14 mouse cellular contexts compared by ENCODE assay signal in the genomic region with DNA sequence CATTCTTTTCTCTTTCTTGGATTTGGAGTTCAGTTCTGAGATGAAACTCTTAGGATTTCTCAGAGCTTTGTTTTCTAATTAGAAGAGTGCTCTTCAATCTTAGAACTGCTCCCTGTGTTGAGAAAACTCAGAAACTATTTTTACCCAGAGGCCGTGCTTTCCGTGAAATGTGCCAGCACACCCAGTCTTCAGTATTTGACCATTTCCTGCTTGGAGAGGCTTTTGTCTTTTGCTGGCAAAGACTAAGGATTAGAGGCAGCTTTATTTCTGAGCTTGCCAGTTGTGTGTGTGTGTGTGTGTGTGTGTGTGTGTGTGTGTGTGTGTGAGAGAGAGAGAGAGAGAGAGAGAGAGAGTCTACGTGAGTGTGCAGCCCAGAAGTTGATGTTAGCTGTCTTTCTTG. TPM values are rescaled to one million over a fixed set of nuclear protein-coding genes. Genes with fewer than 3 reads are reported as not detected.
DNase-seq lines count a peak whose midpoint lies in the region; ATAC-seq and TF ChIP-seq lines count a peak whose summit lies in the region.
"Had no signal": no experiment of that assay in that cellular context is flagged by ENCODE, and none has a peak within 500 bp of the region (broad histone marks: within the 10 kb centered on the region; RNA-seq: fewer than 3 reads in every experiment).

No protein-coding gene starts in this region.

- no peak for TF ChIP-seq CTCF in heart, adult 2 months (IDR thresholded peaks at IDR 0.05)

- H3K4me3 ChIP-seq in heart, adult 2 months, result no peak overlapping the region
- H3K4me3 ChIP-seq: neural tube, embryonic 13.5 days had no signal

- TF ChIP-seq EP300 in heart, adult 2 months (IDR thresholded peaks at IDR 0.05; ENCODE audit: insufficient read depth, low read depth, low read length), result no peak

- ATAC-seq in monocyte, adult 5-6 weeks (replicated peaks; ENCODE audit: insufficient number of reproducible peaks, low FRiP score, low TSS enrichment, poor library complexity, severe bottlenecking), result no peak
- ATAC-seq: hindbrain, postnatal 0 days; liver, postnatal 0 days had no signal

- DNase-seq in heart, adult 2 months, result no peak
- no peak for DNase-seq in heart, adult 9 months (ENCODE audit: low spot score in 2 of 2)
- peak; percentile 19 for DNase-seq in kidney, postnatal 10 days
- no peak for DNase-seq in kidney, adult 18-20 months
- DNase-seq in adipocyte (ENCODE audit: low spot score), result peak; percentile 57
- peak; percentile 43 for DNase-seq in lung, postnatal 25 days (ENCODE audit: low spot score)
- DNase-seq: cerebellum, adult 9-11 months; gastrocnemius, postnatal 14 days; liver; liver, postnatal 0 days; right cerebral cortex, postnatal 25 days had no signal

- H3K27me3 ChIP-seq in heart, adult 2 months (ENCODE audit: control insufficient read depth, insufficient read depth, low read length), result no peaks in the 10 kb centered on the region
- H3K27me3 ChIP-seq: neural tube, embryonic 13.5 days had no signal

- 10% methylated on average over 3 of the region's 3 CpGs for WGBS in heart, adult 2 months

- no peaks in the 10 kb centered on the region for H3K36me3 ChIP-seq in heart, adult 2 months (ENCODE audit: control insufficient read depth, insufficient read depth, low read length)
- H3K36me3 ChIP-seq: neural tube, embryonic 13.5 days had no signal

- H3K27ac ChIP-seq in heart, adult 2 months, result peak overlapping the region; percentile 43; the same call in 1 of the 2 replicates
- H3K27ac ChIP-seq: hindbrain, postnatal 0 days; neural tube, embryonic 13.5 days had no signal

- no peaks in the 10 kb centered on the region for H3K79me2 ChIP-seq in heart, adult 2 months (replicated peaks; ENCODE audit: control insufficient read depth, insufficient read depth, low read length)

- no peaks in the 10 kb centered on the region for H3K4me1 ChIP-seq in heart, adult 2 months (ENCODE audit: control insufficient read depth, insufficient read depth, low read length)
- H3K4me1 ChIP-seq: neural tube, embryonic 13.5 days had no signal

- intact Hi-C loops in heart, adult 2 months (cut with DNase I), result no loop called here

- TF ChIP-seq POLR2A in heart, adult 2 months (IDR thresholded peaks at IDR 0.05; ENCODE audit: insufficient read depth, low read depth, low read length), result no peak

- no peak overlapping the region for H3K9ac ChIP-seq in heart, adult 2 months (ENCODE audit: low read depth, low read length)
- H3K9ac ChIP-seq: liver, postnatal 0 days; neural tube, embryonic 13.5 days had no signal

RNA-seq across cellular contexts. Expression of a gene that starts 6.6 kb away (rescaled TPM):
- 10 to 100 TPM; 12.1 to 12.7 TPM for total RNA-seq in heart, adult 2 months (2021)
- polyA plus RNA-seq in heart, adult 2 months (2012; rRNA removed), result 7.7 and 8.8 TPM in 2 replicates
- total RNA-seq in monocyte, adult 5-6 weeks (2017), result 76.0 to 118 TPM (median 83.2 TPM) in 3 replicates

Comparison
In these comparisons a context has a peak if more than half of its experiments do, and no peak if none do; other contexts are left out.
1. DNase-seq: peak in kidney, postnatal 10 days (single experiment), adipocyte (single experiment) and lung, postnatal 25 days (single experiment); none in heart, adult 2 months (0 of 2), heart, adult 9 months (0 of 2) and kidney, adult 18-20 months (single experiment).